Comparison of ENCODE assay signal across 31 mouse cellular contexts in genomic region chr5:73764226-73764625, GRCm38 (mm10).
"Had no signal": no experiment of that assay in that cellular context is flagged by ENCODE, and none has a peak within 500 bp of the region (broad histone marks: within the 10 kb centered on the region; RNA-seq: fewer than 3 reads in every experiment).

No protein-coding gene starts in this region.

- H3K9me3 ChIP-seq: limb, embryonic 10.5 days; limb, embryonic 12.5 days; limb, embryonic 13.5 days; limb, embryonic 15.5 days; liver, embryonic 12.5 days; liver, embryonic 13.5 days; liver, embryonic 15.5 days; lung, embryonic 15.5 days; megakaryocyte, embryonic 14.5 days; midbrain, embryonic 10.5 days; midbrain, embryonic 12.5 days; midbrain, embryonic 13.5 days; midbrain, embryonic 15.5 days; neural tube, embryonic 12.5 days had no signal

- H3K4me3 ChIP-seq: left cerebral cortex, adult 2 months; limb, embryonic 10.5 days; limb, embryonic 12.5 days; limb, embryonic 13.5 days; limb, embryonic 15.5 days; liver, embryonic 12.5 days; liver, embryonic 13.5 days; liver, embryonic 15.5 days; lung, embryonic 15.5 days; megakaryocyte, embryonic 14.5 days; midbrain, embryonic 10.5 days; midbrain, embryonic 12.5 days; midbrain, embryonic 13.5 days; midbrain, embryonic 15.5 days; myocyte; neural tube, embryonic 12.5 days had no signal

- H3K27ac ChIP-seq: left cerebral cortex, adult 2 months; limb, embryonic 10.5 days; limb, embryonic 12.5 days; limb, embryonic 13.5 days; liver, embryonic 12.5 days; liver, embryonic 13.5 days; liver, embryonic 14.5 days; liver, embryonic 15.5 days; lung, embryonic 15.5 days; macrophage; midbrain, embryonic 10.5 days; midbrain, embryonic 12.5 days; midbrain, embryonic 13.5 days; midbrain, embryonic 15.5 days; neural tube, embryonic 12.5 days had no signal

- ATAC-seq: liver, embryonic 12.5 days; liver, postnatal 0 days; lung, postnatal 0 days; midbrain, embryonic 13.5 days; midbrain, embryonic 15.5 days had no signal

- H3K4me2 ChIP-seq: limb, embryonic 12.5 days; limb, embryonic 13.5 days; limb, embryonic 15.5 days; liver, embryonic 11.5 days; liver, embryonic 12.5 days; liver, embryonic 13.5 days; liver, embryonic 15.5 days; lung, embryonic 14.5 days; lung, embryonic 15.5 days; midbrain, embryonic 12.5 days; midbrain, embryonic 13.5 days; midbrain, embryonic 15.5 days; neural tube, embryonic 12.5 days had no signal

- DNase-seq: left cerebral cortex, postnatal 4 days; liver; liver, embryonic 13.5 days; liver, postnatal 0 days; lung, adult 18-20 months; lung, adult 2 months; lung, embryonic 14.5 days; lung, postnatal 10 days; lung, postnatal 14 days; lung, postnatal 36 days; lung, postnatal 4 days; midbrain, embryonic 14.5 days had no signal

- H3K9ac ChIP-seq: limb, embryonic 12.5 days; limb, embryonic 13.5 days; limb, embryonic 15.5 days; liver, embryonic 12.5 days; liver, embryonic 13.5 days; liver, embryonic 14.5 days; liver, embryonic 15.5 days; liver, postnatal 0 days; lung, embryonic 14.5 days; lung, embryonic 15.5 days; midbrain, embryonic 12.5 days; midbrain, embryonic 13.5 days; midbrain, embryonic 15.5 days; neural tube, embryonic 12.5 days had no signal

- H3K4me1 ChIP-seq: liver, embryonic 12.5 days; liver, embryonic 13.5 days; liver, embryonic 15.5 days; megakaryocyte, embryonic 14.5 days; midbrain, embryonic 13.5 days; midbrain, embryonic 15.5 days; neural tube, embryonic 12.5 days had no signal

- H3K27me3 ChIP-seq: limb, embryonic 12.5 days; limb, embryonic 13.5 days; limb, embryonic 15.5 days; liver, embryonic 12.5 days; liver, embryonic 13.5 days; liver, embryonic 15.5 days; lung, embryonic 15.5 days; megakaryocyte, embryonic 14.5 days; midbrain, embryonic 12.5 days; midbrain, embryonic 13.5 days; midbrain, embryonic 15.5 days; neural tube, embryonic 12.5 days had no signal

- H3K36me3 ChIP-seq: limb, embryonic 10.5 days; limb, embryonic 12.5 days; limb, embryonic 13.5 days; limb, embryonic 15.5 days; liver, embryonic 12.5 days; liver, embryonic 13.5 days; liver, embryonic 15.5 days; lung, embryonic 15.5 days; midbrain, embryonic 10.5 days; midbrain, embryonic 12.5 days; midbrain, embryonic 13.5 days; midbrain, embryonic 15.5 days; neural tube, embryonic 12.5 days had no signal
